Mouse (Mus musculus) erythroid progenitor cell, adult 5-6 weeks (primary cell): Measurements from ENCODE around the gene Ninj2. TPM values are rescaled to one million over a fixed set of nuclear protein-coding genes. Genes with fewer than 3 reads are reported as not detected.

Experiments
- ATAC-seq: replicated peaks from 2 replicates; pipeline ENCODE4 v1.8.0; 2016; ENCODE audit warnings: moderate number of reproducible peaks, mild to moderate bottlenecking, moderate TSS enrichment, inconsistent platforms; ENCODE audit not compliant: poor library complexity, low FRiP score, severe bottlenecking
- total RNA-seq, 2 experiments: library from RNA; stranded (forward) in 1 of 2; stranded (reverse) in 1 of 2; fragments of 150-400 nt in 1 of 2; fragments of 186-747, 209-891 nt in 1 of 2; gene quantifications; 2 replicates each; pipeline versions ENCODE4 v1.2.3 to v1.2.4; 2015 to 2017; ENCODE audit warnings: low replicate concordance in 2 of 2

The Ninj2 gene
- total RNA-seq, 2 experiments from 2014 or later = not detected

DNA sequence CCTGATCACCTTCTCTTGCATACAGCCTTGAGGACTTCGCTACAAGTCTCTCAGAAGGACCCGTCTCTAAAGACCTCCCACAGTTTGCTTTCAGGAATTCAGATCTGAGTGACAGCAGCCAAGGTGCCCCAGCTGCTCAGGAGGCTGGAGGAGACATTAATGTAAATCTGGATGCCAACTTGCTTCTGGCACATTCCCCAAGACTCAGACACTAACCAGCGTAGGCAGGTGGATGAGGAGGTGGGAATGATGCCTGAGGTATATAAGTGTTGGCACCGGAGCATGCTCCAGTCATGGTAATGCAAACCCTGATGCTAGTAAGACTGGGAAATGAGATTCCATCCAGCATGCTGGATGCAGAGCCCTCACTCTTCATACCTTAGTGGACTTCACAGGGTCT, 71.6 kb downstream of the Ninj2 start:
- no peak for ATAC-seq

DNA sequence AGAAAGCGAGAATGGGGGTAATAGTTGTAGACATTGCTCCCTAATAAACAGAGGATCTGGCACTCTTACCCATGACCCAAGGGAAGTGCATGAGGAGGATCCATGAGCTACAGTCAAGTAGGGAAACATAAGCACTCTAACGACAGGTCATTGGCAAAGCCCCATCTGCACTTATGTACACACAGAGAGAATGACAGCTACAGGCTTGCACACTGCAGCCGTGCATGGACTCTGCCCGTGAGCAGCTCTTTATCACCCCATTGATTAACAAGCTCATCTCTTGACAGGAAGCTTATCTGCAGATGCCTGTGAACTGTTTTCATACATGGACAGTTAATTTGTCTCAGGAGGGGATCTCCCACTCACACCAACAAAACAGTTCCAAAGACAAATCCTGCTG, 74.4 kb downstream of the Ninj2 start:
- ATAC-seq = no peak

DNA sequence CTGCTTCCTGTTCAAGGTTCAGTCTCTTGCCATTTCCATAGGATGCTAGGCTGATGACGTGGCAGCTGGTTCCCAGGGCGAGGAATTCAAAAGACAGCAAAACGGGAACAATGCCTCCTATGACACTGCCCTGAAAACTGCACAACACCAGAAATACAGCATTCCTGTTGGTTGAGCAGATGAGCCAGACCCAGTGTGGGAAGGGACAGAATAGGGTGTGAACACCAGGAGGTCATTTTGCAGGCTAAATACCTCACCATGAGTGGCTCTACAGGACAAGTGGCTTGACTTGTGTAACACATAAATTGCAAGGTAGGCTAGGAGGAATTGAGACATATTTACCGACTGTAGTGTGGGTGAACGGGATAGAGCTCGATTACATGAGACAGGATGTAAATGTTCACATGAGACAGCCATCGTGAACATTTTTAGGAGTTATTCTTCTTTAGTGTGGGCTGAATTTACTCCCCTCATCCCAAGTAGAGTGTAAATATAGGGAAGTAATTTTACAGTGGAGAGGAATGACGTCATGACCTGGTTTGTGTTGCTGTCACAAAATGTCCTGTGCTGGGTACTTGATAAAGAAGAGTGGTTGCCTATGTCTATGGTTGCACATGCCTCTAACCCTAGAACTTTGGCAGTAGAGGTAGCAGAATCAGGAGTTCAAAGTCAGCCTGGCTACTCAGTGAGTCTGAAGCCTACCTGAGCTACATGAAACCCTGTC, 79.3 kb downstream of the Ninj2 start:
- no peak for ATAC-seq

DNA sequence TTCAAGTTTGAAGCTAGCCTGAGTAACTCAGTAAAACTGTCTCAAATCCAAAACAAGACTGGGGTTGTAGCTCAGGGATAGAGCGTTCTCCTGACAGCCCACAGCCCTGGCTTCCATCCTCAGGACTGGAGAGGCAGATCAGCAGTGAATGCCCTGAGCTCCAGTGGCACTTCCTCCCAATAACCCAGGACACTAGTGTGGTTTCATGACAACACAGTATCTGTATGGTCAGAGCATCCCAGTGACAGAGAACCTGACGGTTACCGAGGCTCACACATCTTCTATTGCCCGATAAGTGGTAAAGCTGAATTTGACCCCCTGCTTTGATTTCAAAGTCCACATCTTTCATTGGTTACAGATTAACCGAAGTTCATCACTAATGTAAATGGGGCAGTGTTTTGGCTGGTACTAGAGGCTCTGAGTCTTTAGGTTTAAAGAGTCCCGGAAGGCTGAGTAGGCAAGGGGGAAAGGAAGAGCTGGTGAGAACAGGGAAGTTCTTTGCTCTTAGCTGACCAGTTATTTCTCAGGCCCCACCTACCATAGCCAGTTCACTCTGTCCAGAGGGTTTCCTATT, 81.0 kb downstream of the Ninj2 start:
- ATAC-seq = peak; percentile 57

DNA sequence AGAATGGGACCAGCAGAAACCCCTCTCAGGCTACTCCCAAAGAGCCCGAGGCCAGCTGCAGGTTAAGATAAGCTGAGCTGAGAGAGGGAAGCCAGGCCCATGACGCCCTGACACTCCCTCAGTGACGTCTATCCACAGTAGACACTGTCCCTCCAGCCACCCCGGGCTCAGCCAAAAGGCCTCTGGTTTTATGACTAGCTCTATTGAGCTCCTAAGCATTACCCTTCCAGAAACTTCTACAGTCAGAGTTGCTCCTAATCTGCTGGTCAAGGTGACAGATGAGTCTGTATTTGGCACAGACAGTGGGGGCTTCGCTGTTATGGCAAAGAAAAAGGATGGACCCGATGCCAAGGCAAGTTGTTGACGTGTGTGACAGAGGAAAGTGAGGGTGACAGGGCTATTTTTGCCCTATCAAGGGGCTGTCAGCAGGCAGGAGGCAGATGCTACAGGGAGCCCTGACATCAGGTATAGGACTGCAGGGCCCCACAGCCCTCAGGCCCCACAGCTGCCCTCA, 81.5 kb downstream of the Ninj2 start:
- ATAC-seq = peak; percentile 90

DNA sequence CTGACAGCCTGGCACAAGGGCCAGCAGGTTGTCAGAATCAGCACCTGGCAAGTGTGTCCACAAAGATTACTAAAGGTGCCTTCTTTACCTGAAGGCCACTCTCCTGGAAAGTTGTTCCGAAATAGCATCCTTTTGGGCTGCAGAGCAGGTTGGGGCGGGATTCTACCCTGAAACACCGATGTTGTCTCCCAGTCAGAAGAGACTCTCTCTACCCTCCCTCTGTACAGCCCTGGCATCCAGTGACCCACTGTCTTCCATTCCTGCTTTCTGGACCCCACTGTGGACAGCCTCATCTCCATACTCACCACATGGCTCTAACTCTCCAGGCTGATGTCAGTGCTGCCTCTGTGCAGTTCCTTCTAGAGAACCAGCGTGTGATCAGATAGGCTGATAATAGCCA, 82.5 kb downstream of the Ninj2 start:
- peak; percentile 17; the same call in 1 of the 2 replicates for ATAC-seq

DNA sequence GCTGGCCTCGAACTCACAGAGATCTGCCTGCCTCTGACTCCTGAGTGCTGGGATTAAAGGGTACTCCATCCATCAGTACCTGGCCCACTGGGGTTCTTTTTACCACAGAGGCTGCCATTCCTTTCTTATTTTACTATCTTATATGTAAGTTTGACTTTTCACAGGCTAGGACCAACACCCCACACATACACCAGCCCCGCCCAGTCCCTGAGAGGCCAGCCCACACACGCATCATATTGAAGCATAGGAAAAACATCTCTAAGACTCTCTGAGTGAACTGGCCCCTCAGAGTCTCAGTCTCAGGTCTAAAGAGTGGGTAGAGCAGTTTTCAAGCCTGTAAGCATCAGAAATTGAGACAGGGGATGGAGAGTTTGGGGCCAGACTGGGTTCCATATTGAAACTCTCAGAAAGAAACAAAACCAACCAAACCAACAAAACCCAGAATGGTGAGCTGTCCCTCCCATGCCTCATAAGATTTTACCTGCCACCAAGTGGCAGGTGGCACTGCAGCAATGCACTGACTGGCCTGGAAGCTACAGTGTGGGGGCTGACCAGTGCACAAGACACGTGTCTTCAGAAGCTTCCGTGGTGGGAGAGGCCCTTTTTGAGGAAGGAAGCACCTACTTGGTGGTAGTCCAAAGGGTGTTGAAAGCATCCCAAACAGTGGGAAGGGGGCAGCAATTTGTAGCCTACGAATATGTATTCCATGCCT, 86.0 kb downstream of the Ninj2 start:
- ATAC-seq = peak; percentile 54

DNA sequence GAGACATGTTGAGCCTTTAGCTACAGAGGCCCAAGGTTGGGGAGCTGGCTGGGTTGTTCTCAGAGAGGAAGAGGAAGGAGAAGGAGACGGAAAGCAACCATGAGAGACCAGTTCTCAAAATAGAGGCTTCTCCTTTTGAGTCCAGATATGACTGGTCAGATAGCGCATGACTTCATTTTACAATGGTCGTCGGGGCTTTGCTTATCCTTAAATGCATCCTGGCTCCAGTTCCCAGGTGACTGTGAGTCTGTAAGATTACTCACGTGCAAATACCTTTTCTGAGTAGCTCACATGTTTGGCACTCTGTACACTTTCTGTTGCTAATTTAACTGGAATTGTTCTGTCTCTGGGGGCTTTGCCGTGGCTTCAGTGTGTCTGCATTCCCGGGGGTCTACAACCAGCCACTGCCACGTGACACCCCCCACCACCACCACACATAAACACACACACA, 86.6 kb downstream of the Ninj2 start:
- no peak for ATAC-seq

DNA sequence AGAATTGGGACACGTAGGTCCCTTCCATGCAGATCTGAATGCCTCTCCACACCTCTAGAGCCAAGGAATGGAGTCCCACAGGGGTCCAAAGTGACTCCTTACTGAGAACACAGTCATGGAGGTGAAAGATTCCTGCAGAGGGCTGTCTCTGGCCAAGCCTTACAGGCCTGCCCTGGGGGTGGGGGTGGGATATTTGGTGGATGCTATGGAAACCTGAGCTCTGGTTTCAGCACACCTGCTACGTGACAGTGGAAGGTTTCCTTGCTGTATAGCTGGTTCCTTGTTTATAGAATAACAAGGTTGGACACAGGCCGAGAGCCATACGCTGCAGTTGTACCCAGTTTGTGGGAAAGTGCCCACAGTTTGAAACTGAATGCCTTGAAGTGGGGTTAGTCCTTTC, 87.3 kb downstream of the Ninj2 start:
- no peak for ATAC-seq

DNA sequence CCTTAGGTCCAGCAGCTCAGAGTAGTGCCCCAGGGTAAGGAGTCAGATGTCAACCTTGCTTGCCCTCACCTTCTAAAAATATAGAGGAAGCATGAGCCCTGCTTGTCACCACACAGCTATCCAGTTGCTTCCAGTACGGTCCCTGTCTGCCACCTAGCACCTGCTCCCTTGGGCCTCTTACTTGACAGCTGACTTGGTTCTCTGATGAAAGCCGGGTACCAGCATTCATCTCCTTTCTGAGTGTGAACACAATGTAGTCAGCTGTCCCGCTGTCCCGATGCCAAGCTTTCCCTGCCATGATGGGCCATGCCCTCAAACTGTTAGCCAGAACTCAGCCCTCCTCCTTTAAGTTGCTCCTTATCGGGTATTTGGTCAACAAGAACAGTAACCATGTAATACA, 89.0 kb downstream of the Ninj2 start:
- no peak for ATAC-seq

DNA sequence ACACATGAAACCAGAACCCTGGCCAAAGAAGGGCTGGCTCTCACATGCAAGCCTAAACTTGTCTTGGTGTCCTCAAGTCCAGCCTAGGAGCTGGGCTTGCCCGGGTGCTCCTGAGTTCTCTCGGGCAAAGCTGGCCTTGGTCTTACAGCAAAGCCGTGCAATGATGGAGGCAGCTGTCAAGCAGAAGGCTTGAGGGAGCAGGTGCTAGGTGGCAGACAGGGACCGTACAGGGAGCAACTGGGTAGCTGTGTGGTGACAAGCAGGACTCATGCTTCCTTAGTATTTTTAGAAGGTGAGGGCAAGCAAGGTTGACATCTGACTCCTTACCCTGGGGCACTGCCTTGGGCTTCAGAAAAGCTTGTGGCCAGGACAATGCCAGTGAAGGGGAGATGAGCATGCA, 90.6 kb downstream of the Ninj2 start:
- ATAC-seq = no peak

DNA sequence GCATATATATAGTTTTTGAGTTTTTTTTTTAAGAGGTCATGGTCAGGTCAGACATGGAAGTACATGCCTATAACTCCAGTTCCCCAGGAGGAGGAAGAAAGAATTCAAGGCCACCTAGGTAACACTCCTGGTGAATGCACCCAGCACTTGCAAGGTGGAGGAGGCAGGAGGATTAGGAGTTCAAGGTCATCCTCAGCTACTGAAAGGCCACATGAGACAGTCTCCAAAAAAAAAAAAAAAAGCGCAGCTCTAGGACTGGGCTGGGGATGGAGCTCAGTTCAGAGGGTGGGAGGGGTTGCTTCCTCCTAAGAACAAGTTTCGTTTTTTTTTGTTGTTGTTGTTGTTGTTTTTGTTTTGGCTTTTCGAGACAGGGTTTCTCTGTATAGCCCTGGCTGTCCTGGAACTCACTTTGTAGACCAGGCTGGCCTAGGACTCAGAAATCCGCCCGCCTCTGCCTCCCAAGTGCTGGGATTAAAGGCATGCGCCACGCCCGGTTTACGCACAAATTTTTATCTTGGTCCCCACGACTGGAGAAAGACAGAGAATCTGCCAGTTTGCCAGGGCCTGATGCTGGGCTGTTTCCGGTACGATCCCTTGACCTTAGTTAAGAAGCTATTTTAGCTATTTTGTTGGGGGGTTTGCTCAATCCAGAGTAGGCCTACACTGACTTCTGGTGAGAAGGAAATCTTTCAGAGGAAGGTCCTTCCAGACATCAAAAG, 92.0 kb downstream of the Ninj2 start:
- no peak for ATAC-seq

DNA sequence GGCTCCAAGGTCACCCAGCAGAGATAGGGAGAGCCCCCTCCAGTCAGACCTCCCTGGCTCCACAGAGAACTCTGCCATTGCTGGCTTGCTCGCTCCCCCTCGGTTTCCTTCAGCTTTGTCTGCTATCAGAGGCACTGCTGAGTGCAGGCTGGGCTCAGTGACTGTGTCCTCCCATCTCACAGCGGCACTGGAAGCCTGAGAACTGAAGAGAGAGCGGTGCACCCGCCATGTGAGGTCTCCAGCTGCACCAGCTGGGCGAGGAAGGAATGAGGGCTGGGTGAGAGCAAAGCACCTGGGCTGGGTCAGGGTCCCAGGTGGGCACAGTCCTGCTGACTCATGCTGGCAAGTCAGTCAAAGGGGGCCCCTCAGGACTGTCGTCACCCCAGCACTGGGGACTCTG, 92.6 kb downstream of the Ninj2 start:
- no peak for ATAC-seq

DNA sequence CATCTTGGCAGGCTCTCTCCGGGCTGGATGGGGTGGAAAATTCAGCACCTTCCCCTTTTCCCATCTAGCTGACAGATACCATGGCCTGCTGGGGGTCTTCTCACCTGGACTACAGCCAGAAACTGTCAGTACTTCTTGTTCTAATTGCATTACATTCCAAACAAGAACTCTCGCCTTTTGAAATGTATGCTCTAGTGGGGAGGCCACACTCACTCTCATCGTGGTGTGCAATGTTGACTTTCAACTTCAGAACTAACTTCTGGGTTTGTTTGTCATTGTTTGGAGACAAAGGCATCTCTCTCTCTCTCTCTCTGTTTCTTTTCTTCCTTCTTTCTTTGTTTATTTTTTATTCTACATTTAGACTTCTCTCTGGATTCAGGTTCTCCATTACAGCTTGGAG, 93.4 kb downstream of the Ninj2 start:
- ATAC-seq = no peak

DNA sequence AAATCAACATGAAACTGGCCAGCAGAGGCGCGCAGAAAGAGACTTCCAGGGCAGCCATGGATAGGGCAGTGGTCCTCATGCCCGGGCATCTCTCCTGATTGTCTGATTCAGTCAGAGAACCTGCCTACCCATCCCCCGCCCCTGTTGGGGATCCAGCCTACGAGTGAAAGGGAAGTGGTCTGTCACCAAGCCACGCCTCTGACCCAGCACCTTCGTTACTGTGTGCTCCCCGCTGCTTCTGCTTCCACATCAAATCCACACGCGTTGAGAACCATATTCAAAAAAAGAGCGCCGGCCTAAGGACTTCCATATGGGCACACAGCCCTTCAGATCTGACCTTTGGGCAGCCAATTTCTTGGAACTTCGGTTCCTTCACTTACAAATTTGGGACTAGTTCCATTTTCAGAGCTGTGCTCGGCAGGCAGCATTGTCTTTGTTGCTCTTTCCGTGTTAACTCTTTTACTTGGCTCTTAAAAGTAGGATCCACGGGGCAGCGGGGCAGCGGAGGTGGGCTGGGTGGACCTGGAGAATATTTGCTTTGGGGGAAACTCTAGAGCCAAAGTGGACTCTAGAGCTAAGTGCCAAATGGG, 94.5 kb downstream of the Ninj2 start:
- no peak for ATAC-seq

DNA sequence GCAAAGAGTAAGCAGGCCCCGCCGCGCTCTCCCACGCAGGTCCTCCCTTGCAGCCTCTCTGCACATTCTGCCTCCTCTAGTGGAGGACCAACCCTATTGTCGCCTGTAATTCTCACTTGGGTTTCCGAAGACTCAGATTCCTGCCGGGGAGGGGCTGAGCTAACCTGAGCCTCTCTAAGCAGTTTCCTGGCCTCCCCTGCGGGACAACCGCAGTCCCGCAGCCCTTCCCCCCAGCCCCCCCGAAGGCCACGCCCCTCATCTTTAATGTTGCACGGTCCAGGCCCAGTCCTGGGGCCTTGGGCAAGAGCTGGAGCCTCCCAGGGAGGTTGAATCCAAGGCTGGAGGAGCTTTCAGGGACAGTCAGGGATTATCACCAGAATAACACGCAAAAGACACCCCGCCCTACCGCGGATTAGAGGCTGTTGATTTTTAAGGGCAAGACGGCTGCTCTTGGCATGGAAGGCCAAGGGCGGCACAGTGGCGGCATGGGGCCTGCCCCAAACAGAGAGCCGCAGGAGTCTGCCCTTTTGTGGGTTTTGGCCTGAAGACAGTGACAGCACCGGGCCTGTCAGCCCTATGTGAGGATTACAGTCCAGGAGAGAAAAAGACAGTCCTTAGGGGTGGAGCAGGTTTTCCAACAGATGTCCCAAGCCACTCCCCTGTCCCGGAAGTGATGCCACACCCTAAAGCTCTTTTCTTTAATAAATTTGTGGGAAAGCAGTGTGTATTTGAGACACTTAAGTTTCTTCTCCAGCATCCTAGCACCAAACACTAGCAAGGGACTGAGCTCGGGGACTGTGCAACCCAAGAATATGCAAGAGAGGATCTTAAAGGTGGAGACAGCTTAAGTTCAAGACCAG, 95.5 kb downstream of the Ninj2 start:
- peak; percentile 60 for ATAC-seq

DNA sequence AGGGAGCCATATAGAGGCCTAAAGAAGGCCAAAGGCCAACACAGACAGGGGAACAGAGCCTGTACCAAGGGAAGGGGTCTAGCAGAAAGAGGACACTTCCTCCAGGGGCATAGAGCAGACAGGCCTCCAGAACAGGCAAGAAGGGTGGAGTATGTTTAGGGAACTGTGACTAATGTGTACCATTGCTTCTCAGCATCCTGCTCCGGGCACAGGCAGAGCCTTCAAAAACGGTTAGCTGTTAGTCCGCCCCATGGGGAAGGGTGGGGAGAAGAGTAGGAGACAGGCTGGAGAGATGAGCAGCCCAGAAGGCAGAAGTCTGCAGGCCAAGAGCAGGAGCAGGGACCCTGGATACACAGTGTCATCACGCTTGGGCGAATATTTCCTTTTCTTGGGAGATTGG, 96.1 kb downstream of the Ninj2 start:
- ATAC-seq = no peak

DNA sequence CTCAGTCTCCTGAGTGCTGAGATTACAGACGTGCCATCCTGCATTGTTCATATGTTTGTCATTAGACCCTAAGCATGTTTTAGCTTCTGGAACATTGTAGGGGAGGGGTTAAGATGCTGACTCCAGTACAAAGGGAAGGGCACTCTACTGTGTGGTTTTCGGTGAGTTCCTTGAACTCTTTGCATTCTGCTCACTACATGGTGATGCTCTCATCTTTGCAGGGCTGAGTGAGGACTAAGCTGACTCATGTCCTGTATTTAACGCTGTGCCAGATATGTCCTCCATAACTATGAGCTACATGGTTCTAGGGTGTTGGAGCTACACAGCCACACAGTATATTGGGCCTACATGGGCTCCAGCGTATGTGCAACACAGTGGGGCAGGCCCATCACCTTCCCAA, 97.2 kb downstream of the Ninj2 start:
- no peak for ATAC-seq

DNA sequence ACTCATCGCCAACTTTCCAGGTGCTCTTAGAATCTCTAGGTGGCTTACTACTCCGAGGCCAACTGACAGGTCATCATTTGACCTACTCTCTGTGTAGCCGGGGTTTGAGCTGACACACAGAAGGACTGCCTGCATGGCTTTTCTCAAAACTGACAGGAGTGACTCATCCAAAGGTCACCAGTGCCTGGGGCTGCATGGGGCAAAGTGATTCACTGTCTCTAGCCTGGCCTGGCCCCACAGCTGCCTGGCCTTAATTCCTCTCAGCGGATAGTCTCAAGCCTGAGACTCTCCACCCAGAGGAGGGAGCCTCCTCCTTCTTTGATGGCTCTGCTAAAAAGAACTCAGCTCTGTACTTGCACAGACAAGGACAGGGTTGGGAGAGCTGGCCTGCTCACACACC, 97.8 kb downstream of the Ninj2 start:
- ATAC-seq = no peak
